Mouse (Mus musculus) thymus, adult 18-20 months (tissue): ENCODE data around the gene Jmjd1c.
A peak's percentile ranks its signal among the peaks of the same experiment; 100 is the strongest.

Experiments used
- DNase-seq, 2 experiments: peaks; one replicate each; pipeline ENCODE4 v3.0.0; 2022; ENCODE audit warnings: mixed read lengths in 2 of 2

The Jmjd1c gene

GRCm38 (mm10) chr10:67252353-67252752 is 156.4 kb downstream of the Jmjd1c start:
- DNase-seq, result no peak

- no peak for DNase-seq
Observed at GRCm38 (mm10) chr10:67253115-67253514, 157.2 kb downstream of the Jmjd1c start.

- no peak for DNase-seq
Observed at GRCm38 (mm10) chr10:67264852-67265251, 168.9 kb downstream of the Jmjd1c start.

- no peak for DNase-seq
Observed at GRCm38 (mm10) chr10:67275916-67276315, 180.0 kb downstream of the Jmjd1c start.

- no peak for DNase-seq
Observed at GRCm38 (mm10) chr10:67281852-67282251, 185.9 kb downstream of the Jmjd1c start.

- DNase-seq, result no peak
Observed at GRCm38 (mm10) chr10:67282531-67282930, 186.6 kb downstream of the Jmjd1c start.

GRCm38 (mm10) chr10:67283516-67283915 is 187.6 kb downstream of the Jmjd1c start:
- no peak for DNase-seq

- DNase-seq, result no peak
Observed at GRCm38 (mm10) chr10:67284311-67284710, 188.4 kb downstream of the Jmjd1c start.

- no peak for DNase-seq
Observed at GRCm38 (mm10) chr10:67284761-67285175, 188.8 kb downstream of the Jmjd1c start.

GRCm38 (mm10) chr10:67285176-67285814 is 189.4 kb downstream of the Jmjd1c start, which contains the start of gene Nrbf2:
TSS of gene Nrbf2 (minus strand) at chr10:67285305.
- DNase-seq, result peak; percentile 71 to 72

- peak; percentile 9 to 22 for DNase-seq
Observed at GRCm38 (mm10) chr10:67287877-67288276, 192.0 kb downstream of the Jmjd1c start.

GRCm38 (mm10) chr10:67290622-67291021 is 194.7 kb downstream of the Jmjd1c start:
- DNase-seq, result no peak

GRCm38 (mm10) chr10:67291087-67291486 is 195.2 kb downstream of the Jmjd1c start:
- no peak for DNase-seq

GRCm38 (mm10) chr10:67295331-67295730 is 199.4 kb downstream of the Jmjd1c start:
- no peak for DNase-seq

GRCm38 (mm10) chr10:67295938-67296466 is 200.1 kb downstream of the Jmjd1c start:
- DNase-seq, result no peak

GRCm38 (mm10) chr10:67296482-67297152 is 200.7 kb downstream of the Jmjd1c start:
- no peak for DNase-seq

- no peak for DNase-seq
Observed at GRCm38 (mm10) chr10:67297175-67297855, 201.4 kb downstream of the Jmjd1c start.

- DNase-seq, result no peak
Observed at GRCm38 (mm10) chr10:67298856-67299255, 202.9 kb downstream of the Jmjd1c start.

- DNase-seq, result no peak
Observed at GRCm38 (mm10) chr10:67299285-67299684, 203.4 kb downstream of the Jmjd1c start.

GRCm38 (mm10) chr10:67301046-67301445 is 205.1 kb downstream of the Jmjd1c start:
- DNase-seq, result no peak

- no peak for DNase-seq
Observed at GRCm38 (mm10) chr10:67302340-67302739, 206.4 kb downstream of the Jmjd1c start.
